Mouse (Mus musculus) C2C12 (cell line): ENCODE measurements around the gene Phospho2.

Experiments used
- CTCF ChIP-seq: IDR thresholded peaks from one replicate; pipeline ENCODE4 v1.5.1; 2011; ENCODE audit not compliant: control insufficient read depth, insufficient read depth, insufficient read length
- MAX ChIP-seq: IDR thresholded peaks from one replicate; pipeline ENCODE4 v1.6.1; 2011; ENCODE audit warnings: mild to moderate bottlenecking, control low read depth

- TF ChIP-seq CTCF (no peak), MAX (no peak)
Observed at GRCm38 (mm10) chr2:69825898-69826297, 36.5 kb downstream of the Phospho2 start.
